Mouse (Mus musculus) kidney, embryonic 14.5 days (tissue): ENCODE measurements around the gene Srsf4. TPM values are rescaled to one million over a fixed set of nuclear protein-coding genes. Genes with fewer than 3 reads are reported as not detected.

ENCODE experiments used
- ATAC-seq: fragments of 200-750 bp; cut with Nextera tagmentation; 2 replicates; pipeline ENCODE4 v1.8.0; 2017; ENCODE audit warnings: moderate number of reproducible peaks, mild to moderate bottlenecking, moderate TSS enrichment, moderate library complexity; ENCODE audit not compliant: low FRiP score, low TSS enrichment
- H3K27ac ChIP-seq: fragments of 300-500 bp; sonication (generic); 2 replicates; pipeline ENCODE4 v1.5.1; 2014; ENCODE audit warnings: low read depth, mild to moderate bottlenecking, low read length, moderate library complexity, mixed read lengths
- H3K27me3 ChIP-seq: fragments of 300-500 bp; sonication (generic); 2 replicates; pipeline ENCODE4 v1.6.1; 2014; ENCODE audit warnings: mild to moderate bottlenecking, low read length; ENCODE audit not compliant: control insufficient read depth, insufficient read depth
- H3K36me3 ChIP-seq: fragments of 300-500 bp; sonication (generic); 2 replicates; pipeline ENCODE4 v1.6.1; 2014; ENCODE audit warnings: low read length, mixed read lengths; ENCODE audit not compliant: control insufficient read depth, insufficient read depth
- H3K4me1 ChIP-seq: fragments of 300-500 bp; sonication (generic); 2 replicates; pipeline ENCODE4 v1.6.1; 2014; ENCODE audit warnings: low read length, mixed read lengths; ENCODE audit not compliant: control insufficient read depth, insufficient read depth
- H3K4me2 ChIP-seq: fragments of 300-500 bp; sonication (generic); replicated peaks from 2 replicates; pipeline ENCODE4 v1.6.1; 2014; ENCODE audit warnings: low read depth, mild to moderate bottlenecking, low read length
- H3K4me3 ChIP-seq: fragments of 300-500 bp; sonication (generic); 2 replicates; pipeline ENCODE4 v1.5.1; 2014; ENCODE audit warnings: mild to moderate bottlenecking, low read length
- H3K9ac ChIP-seq: fragments of 300-500 bp; sonication (generic); 2 replicates; pipeline ENCODE4 v1.6.1; 2014; ENCODE audit warnings: low read depth, mild to moderate bottlenecking, low read length, moderate library complexity
- H3K9me3 ChIP-seq: fragments of 300-500 bp; sonication (generic); 2 replicates; pipeline ENCODE4 v1.6.1; 2016; ENCODE audit warnings: low read length; ENCODE audit not compliant: control insufficient read depth
- WGBS: fragments of 180-500 bp; shearing (Covaris S2); extraction: QIAGEN DNeasy Blood & Tissue Kit; methylation state at CpG from one replicate; pipeline ENCODE4 v1.1.7; 2014; 5-methylcytosine and 5-hydroxymethylcytosine counted together
- polyA plus RNA-seq: library from polyadenylated mRNA; unstranded; fragments of >200 nt; fragmentation: Nextera tagmentation; extraction: Ambion mirVana; gene quantifications from 2 replicates; pipeline ENCODE4 v1.2.1, GENCODE M21; 2014

The Srsf4 gene
- polyA plus RNA-seq, 1 experiment from 2014 or later = 118 TPM

DNA sequence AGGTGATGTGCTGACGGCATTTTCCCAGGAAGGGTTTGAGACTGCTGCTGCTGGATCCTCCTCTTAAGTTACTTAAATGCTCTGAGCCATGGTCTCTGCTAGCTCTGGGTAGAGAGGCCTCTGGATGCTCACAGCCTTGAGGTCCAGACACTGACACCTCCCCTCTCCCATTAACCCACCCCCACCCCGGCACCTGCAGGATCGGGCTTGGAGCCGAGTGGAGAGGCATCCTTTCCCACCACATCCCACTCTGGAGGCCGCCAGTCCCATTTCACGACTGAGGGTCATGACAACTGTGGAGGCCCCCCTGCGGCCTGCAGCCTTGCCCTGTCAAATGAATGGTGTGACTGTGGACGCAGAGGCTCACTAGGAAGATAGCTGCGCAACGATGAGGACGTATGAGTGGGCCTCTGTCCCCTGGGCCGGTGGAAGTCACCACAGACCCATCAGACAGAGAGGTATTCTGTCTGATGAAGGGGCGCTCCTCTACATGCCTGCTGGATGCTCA, 42.5 kb downstream of the Srsf4 start:
- H3K36me3 ChIP-seq = no peaks in the 10 kb centered on the region
- 0 out of 2 replicates have a peak overlapping the region, but pooled peaks have one; percentile 23 for H3K9ac ChIP-seq
- no peaks in the 10 kb centered on the region for H3K9me3 ChIP-seq
- peak overlapping the region; percentile 30; the same call in 1 of the 2 replicates for H3K27ac ChIP-seq
- WGBS = 19% methylated on average over 13 of the region's 13 CpGs
- H3K4me1 ChIP-seq = peaks cover 62% of the 10 kb centered on the region
- peak overlapping the region; percentile 23; the same call in 1 of the 2 replicates for H3K4me3 ChIP-seq
- ATAC-seq = no peak; the same call in 1 of the 2 replicates
- peaks cover 10% of the 10 kb centered on the region for H3K27me3 ChIP-seq
- peak overlapping the region; percentile 54 for H3K4me2 ChIP-seq

DNA sequence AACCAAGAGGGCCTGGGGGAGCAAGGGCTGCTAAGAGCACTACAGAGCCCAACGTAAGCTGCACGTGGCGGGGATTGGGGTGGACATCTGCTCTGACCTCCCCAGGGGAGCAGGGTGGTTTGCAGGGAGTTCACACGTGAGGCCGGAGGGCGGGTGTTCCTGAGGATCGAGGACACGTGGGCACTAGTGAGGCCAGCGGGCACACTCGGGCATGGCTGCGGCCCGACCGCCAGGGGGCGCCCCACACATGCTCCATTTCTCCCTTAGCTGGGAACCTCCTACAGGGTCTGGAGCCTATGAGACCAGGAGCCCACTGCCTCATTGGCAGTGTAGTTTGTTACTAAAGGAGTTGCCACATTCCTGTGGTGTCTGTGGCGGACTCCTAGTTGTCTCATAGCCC, 43.0 kb downstream of the Srsf4 start:
- ATAC-seq = no peak
- Histone ChIP-seq H3K4me3 (no peak overlapping the region), H3K27me3 (peaks cover 10% of the 10 kb centered on the region), H3K4me2 (no peak overlapping the region), H3K9ac (no peak overlapping the region), H3K27ac (0 out of 2 replicates have a peak overlapping the region, but pooled peaks have one; percentile 62), H3K4me1 (peaks cover 66% of the 10 kb centered on the region), H3K36me3 (no peaks in the 10 kb centered on the region), H3K9me3 (no peaks in the 10 kb centered on the region)
- WGBS = 8% methylated on average over 15 of the region's 15 CpGs

DNA sequence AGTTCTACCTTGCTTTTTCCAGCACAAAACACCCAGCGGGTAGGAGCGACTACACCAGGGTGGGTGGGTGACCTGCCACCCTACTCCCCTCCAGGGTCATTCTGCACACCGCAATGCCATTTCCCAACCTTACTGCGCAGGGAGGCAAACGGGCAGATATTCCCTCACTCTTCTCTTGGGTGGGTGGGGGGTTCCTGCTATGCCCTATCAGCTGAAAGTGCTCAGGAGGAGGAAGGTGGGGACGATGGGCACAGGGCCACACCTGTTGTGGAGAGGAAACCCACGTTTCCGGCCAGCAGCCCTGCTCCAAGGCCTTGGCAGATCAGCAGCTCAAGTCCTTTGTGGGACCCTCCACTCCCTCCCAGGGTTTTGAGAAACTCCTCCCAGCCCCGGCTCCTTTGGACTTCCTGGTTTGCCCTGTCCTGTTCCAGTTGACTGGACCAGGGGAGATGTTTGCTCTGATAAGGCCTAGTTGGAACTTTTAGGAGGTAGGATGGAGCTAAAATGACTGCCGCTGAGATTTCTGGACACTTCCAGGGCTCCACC, 43.7 kb downstream of the Srsf4 start:
- H3K36me3 ChIP-seq = no peaks in the 10 kb centered on the region
- peaks cover 16% of the 10 kb centered on the region for H3K27me3 ChIP-seq
- peaks cover 66% of the 10 kb centered on the region for H3K4me1 ChIP-seq
- H3K4me2 ChIP-seq = no peak overlapping the region
- WGBS = 67% methylated on average over 10 of the region's 10 CpGs
- no peak overlapping the region for H3K4me3 ChIP-seq
- ATAC-seq = no peak
- H3K9ac ChIP-seq = no peak overlapping the region
- no peaks in the 10 kb centered on the region for H3K9me3 ChIP-seq
- peak overlapping the region; percentile 62 for H3K27ac ChIP-seq

DNA sequence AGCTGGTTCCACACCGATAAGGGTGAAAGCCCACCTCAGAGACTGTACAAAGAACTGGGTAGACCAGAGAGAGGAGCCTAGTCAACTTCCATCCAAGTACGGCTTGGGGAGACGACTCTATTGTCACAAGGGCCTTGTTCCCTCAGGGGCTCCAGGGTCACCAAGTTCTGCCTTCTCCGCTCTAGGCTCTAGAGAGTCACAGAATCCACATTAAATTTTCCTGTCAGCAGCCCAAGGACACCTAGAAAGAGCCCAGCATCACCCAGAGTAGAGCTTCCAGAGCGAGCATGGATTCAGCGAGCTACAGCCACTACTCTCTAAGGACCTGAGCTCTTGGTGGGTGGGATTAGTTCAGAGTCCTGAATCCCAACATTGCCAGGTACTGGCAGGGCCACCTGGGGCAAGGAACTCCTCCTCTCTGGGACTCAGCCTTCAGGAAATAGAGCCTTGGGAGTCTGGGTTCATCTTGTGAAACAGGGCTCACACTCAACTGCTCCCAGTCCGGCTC, 44.7 kb downstream of the Srsf4 start:
- Histone ChIP-seq H3K4me3 (no peak overlapping the region), H3K27me3 (peaks cover 24% of the 10 kb centered on the region)

DNA sequence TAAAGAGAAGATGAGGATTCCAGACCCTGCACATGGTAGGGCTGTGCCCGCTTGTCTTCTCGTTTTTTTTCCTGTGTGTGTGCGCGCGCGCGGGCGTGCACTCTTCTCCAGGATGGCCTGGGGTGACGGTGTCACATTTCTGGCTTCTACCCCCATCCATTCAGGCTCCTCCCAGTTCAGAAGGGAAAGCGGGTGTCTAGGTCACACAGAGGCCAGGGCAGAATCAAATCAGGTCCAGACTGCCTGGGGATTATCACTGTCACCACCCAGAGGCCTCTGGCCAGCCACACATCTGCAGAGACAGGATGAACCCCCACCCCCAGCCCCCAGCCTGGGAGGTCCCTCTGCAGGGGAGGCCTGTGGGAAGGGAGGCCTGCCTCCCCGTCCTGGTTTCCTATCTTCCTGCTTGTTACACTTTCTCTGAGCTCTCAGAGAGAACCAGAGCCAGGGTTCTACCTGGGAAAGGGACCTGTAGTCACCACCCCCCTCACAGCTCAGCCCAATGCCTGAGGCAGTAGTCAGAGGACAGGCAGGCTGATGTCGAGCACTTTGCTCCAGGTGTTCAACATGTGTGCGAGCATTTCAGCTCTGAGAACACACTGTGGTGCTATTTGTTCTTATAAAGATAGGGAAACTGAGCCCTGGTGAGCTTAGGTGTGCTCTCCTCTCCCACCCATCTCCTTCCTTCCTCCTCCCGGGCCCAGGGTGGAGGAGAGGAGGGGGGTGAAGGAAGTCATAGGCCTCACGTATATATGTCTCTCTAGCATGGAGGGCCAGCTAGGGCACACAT, 45.5 kb downstream of the Srsf4 start:
- Histone ChIP-seq H3K4me2 (no peak overlapping the region; the same call in 1 of the 2 replicates), H3K27ac (peak overlapping the region; percentile 73), H3K9me3 (no peaks in the 10 kb centered on the region), H3K27me3 (peaks cover 27% of the 10 kb centered on the region), H3K4me1 (peaks cover 58% of the 10 kb centered on the region), H3K36me3 (peaks cover 4% of the 10 kb centered on the region; the same call in 1 of the 2 replicates), H3K4me3 (no peak overlapping the region), H3K9ac (peak overlapping the region; percentile 18; the same call in 1 of the 2 replicates)
- WGBS = 11% methylated on average over 15 of the region's 15 CpGs
- peak; percentile 22 for ATAC-seq

More for the DNA sequence above, 44.7 kb downstream of the Srsf4 start:
- Histone ChIP-seq H3K9me3 (no peaks in the 10 kb centered on the region), H3K9ac (no peak overlapping the region), H3K27ac (peak overlapping the region; percentile 73), H3K4me1 (peaks cover 65% of the 10 kb centered on the region), H3K36me3 (0 out of 2 replicates have a peak, but pooled peaks cover 2% of the 10 kb centered on the region), H3K4me2 (no peak overlapping the region)
- no peak for ATAC-seq
- 54% methylated on average over 7 of the region's 7 CpGs for WGBS

DNA sequence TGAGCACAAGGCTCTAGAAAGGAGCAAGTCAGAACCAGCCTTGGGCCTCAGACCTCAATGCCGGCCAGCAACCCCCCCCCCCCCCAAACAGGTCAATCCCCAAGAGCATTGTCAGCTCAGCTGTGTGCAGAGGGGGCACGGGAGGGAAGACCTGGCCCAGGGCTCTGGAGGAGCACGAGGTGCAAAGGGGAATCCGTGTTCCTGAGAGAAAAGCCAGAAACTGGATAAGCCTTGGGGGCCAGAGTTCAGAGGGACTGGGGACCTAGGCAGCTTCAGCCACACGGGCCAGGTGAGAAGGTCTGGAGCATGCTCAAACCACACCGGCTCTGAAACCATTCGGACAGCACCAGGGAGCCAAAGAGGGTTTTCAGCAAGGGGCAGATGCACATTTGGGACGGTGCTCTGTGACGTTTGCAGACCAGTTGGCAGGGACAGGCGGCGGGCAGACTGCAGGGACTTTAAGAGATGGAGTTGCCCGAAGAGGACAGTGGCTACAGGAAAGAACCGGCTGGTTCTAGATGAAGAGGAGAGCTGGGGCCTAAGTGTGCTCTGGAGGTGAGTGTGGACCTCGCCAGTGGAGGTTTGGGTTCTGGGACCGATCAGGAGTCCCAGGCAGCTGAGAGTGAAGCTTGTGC, 46.2 kb downstream of the Srsf4 start:
- H3K4me3 ChIP-seq = peak overlapping the region; percentile 60
- peaks cover 9% of the 10 kb centered on the region for H3K36me3 ChIP-seq
- peaks cover 27% of the 10 kb centered on the region for H3K27me3 ChIP-seq
- H3K9ac ChIP-seq = peak overlapping the region; percentile 77
- no peak for ATAC-seq
- 16% methylated on average over 15 of the region's 15 CpGs for WGBS
- H3K9me3 ChIP-seq = no peaks in the 10 kb centered on the region
- peak overlapping the region; percentile 38; the same call in 1 of the 2 replicates for H3K27ac ChIP-seq
- H3K4me2 ChIP-seq = peak overlapping the region; percentile 89; the same call in 1 of the 2 replicates
- H3K4me1 ChIP-seq = peaks cover 58% of the 10 kb centered on the region

DNA sequence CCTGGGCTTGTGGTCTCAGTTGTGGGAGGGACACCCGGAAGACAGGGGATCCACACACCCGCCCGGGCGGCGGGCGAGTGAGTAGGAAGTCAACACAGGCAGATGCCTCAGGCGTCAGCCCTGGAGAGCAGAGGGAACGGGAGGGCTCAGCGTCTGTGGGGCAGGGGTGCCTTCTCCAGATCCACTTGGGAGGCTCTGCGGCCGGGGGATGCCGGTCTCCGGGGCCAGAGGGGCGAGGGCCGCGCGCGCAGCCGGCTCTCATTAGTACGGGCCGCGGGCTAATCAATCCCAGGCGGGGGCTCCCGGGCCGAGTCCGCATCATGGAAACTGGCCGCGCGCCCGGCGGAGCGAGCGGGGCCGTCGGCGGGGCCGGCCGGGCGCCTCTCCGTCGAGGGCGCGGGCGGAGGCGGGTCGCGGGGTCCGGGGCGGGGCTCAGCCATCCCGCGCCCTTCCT, 46.8 kb downstream of the Srsf4 start:
- Histone ChIP-seq H3K36me3 (peaks cover 12% of the 10 kb centered on the region), H3K9me3 (no peaks in the 10 kb centered on the region), H3K27me3 (peaks cover 27% of the 10 kb centered on the region), H3K27ac (peak overlapping the region; percentile 38; the same call in 1 of the 2 replicates), H3K4me1 (peaks cover 55% of the 10 kb centered on the region), H3K4me3 (peak overlapping the region; percentile 60), H3K4me2 (peak overlapping the region; percentile 89), H3K9ac (peak overlapping the region; percentile 77)
- 2% methylated on average over 49 of the region's 51 CpGs for WGBS
- no peak for ATAC-seq

DNA sequence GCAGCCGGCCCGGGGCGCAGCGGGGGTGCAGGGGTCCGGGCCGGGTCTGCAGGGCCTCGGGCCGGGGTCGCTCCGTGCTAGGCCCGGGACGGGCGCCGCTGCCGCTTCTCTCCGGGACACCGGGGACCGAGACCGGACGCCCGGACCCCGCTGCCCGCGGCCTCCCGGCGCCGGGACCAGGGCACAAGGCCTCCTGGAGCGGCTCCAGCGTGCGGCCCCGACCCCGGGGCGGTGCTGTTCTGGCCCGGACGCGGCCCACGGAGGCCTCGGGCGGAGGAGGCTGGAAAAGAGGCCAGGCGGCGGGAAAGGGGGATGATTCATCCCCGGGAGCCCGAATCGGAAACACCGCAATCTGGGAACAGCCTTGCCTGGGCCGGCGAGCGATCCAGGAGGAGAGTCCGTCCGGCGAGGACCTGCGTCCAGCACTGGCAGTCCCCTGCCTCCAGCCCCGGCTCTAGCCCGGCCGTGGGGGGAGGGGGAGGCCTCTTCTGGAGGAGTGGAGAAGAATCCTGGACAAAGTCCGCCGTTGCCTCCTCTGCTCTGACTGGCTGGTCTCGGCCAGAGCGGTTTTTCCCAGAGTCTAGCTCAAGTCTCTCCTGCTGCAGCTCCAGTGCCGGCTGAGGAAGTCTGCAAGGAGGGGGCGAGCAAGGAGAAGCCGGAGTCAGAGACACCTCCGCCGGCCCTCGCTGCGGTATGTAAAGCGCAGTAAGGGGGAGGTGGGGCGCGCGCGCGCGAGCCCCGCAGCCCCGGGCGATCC, 47.4 kb downstream of the Srsf4 start:
- H3K36me3 ChIP-seq = peaks cover 16% of the 10 kb centered on the region
- H3K4me3 ChIP-seq = peak overlapping the region; percentile 60
- H3K4me2 ChIP-seq = peak overlapping the region; percentile 89
- peak overlapping the region; percentile 77 for H3K9ac ChIP-seq
- ATAC-seq = no peak
- WGBS = under 1% methylated on average over 71 of the region's 76 CpGs
- H3K27me3 ChIP-seq = peaks cover 22% of the 10 kb centered on the region
- no peaks in the 10 kb centered on the region for H3K9me3 ChIP-seq
- peaks cover 53% of the 10 kb centered on the region for H3K4me1 ChIP-seq
- H3K27ac ChIP-seq = peak overlapping the region; percentile 73; the same call in 1 of the 2 replicates
